Mouse (Mus musculus): ENCODE measurements around the gene Frmd8.

DNA sequence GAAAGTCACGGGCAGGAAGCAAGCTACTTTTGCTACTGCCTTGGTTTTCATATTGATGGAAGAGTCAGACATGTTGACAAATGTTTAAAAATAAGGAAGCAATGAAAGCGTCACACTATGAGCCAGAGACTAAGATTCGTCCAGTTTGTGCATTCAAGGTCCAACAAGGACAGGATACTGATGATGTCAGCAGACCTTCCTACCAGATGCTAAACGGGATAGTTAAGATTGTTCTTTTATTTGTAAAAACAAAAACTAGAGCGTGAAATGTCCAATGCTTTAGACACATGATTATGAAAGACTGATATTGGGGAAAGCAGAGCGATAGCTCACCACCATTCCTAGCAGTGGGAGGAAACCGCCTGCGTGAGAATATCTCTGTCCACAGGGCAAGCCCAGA, 37.5 kb downstream of the Frmd8 start:
- TF ChIP-seq CTCF (conservative IDR thresholded peaks at IDR 0.05; ENCODE audit: insufficient read depth, insufficient read length, low read depth, low read length) (no peak), POLR2A (IDR thresholded peaks at IDR 0.05; ENCODE audit: low read depth, low read length) (no peak)

Measured in kidney, adult 2 months (tissue).